Mouse (Mus musculus): ENCODE data around the gene Acat2.
A peak's percentile ranks its signal among the peaks of the same experiment; 100 is the strongest.
"Not testable (repeated sequence)": the region's sequence is repeated elsewhere in the genome, so short reads cannot be mapped to it uniquely, and the experiment has no call there.

The Acat2 gene

DNA sequence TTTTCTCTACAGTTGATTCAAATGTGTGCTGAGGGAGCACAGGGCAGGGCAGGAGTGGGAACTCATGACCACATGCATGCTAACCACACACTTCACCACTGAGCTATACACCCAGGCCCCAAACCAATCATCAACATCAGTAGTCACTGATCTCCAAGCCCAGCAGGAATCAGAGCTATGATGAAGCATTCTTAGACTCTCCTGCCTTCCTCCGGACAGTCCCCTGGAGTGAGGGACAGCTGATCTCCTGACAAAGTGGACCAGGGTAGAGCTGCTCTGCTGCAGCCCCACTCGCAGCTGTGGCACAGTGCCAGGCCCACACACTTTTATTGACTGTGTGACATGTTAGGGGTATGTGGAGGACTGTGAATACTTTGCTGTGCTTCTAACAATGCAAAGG lies 1.2 kb downstream of the Acat2 start:
- not testable (repeated sequence) for DNase-seq (ENCODE audit: low spot score in 2 of 2)

DNA sequence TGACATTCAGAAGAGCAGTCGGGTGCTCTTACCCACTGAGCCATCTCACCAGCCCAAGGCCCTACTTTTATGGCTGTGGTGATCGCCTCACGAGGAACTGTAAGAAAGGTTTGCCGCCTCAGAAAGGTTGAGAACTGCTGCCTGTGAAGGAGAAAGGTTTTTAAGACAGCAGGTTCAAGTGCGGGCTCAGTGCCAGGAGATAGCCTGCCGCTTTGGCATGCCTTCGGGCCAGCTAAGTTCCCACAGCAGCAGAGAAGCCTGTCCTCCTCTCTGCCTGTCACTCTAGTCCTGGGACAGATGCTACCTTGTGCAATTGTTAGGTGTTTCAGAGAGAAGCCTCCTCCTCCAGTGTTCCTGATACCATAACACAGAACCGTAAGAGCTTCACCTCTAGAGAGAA lies 3.9 kb downstream of the Acat2 start:
- no peak for DNase-seq (ENCODE audit: low spot score in 2 of 2)

DNA sequence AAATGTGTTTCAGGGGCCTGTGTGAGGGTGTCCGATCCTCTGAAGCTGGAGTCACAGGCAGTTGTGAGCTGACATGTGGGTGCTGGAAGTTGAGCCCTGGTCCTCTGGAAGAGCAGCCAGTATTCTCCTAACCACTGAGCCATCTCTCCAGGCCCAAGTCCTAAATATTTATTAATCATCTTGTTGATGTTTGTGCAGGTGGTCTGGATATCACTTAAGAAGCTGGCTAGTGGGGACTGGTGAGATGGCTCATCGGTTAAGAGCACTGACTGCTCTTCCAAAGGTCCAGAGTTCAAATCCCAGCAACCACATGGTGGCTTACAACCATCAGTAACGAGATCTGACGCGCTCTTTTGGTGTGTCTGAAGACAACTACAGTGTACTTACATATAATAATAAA lies 10.9 kb downstream of the Acat2 start:
- no peak for DNase-seq (ENCODE audit: low spot score in 2 of 2)

- no peak for DNase-seq (ENCODE audit: low spot score in 2 of 2)
Measured at GRCm38 (mm10) chr17:12942459-12943162, 17.9 kb downstream of the Acat2 start.

DNA sequence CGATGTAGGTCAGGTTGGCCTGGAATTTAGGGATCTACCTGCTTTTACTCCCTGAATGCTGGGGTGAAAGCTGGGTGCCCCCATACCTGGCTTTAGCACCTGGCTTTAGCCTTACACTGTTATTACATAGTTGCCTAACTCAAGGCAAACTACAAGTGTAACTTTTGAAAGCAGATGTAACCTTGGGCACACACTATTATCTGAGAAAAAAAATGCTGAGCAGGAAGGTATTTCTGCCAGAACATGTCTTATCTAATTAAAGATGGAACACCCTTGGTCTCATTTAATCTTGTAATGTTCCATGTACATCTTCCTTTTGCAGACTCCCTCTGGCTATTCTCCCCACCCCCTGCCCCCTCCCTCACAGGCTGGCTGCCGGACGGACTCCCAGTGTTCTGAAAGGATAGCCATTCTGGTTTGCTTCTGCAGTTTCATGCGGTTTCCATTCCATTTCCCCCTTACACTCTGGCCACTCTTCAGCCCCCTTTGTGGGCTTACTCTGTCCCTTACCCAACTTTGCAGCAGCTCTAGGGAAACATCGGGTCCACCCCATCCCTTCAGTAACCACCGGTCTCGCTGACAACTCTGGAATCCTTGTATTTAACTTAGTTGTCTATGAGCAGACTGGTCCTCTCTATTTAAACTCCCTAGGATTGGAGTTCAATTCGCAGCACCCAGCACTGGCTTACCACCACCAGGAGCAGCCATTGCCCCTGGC lies 18.8 kb downstream of the Acat2 start:
- DNase-seq (ENCODE audit: low spot score in 2 of 2), result no peak

DNA sequence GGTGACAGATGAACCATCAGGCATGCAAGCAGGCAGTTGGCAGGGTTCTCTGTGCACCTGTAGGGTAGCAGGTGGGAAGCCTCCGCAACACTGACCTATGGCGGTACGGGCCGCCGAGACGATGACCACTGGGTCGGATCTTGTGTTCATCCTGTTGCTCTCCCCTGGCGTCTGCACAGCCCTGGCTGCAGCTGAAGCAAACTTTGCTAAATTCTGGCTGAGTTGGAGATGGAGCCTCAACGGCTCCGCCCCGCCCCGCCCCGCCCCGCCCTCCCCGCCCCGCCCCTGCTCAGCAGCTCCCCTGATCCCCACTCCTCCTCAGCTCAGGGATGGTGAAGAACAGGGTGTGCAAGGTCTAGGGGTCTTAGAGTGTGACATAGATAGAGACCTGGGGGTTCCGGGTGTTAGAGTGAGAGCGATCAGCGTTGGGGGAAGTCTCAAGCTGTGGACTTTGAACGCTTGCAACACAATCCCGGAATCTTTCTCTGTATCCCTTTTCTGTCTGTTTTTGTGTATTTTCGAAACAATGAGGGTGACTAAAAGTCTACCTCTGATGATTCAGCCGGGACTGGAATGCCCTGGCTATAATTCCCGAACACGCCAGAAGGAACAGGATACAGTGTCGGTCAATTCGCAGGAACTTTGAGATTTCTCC lies 20.3 kb downstream of the Acat2 start, which contains the start of gene Acat3:
Gene Acat3 (minus strand): TSS at position 450 of the 655 bp plus-strand sequence.
- no peak for DNase-seq (ENCODE audit: low spot score in 2 of 2)

GRCm38 (mm10) chr17:12939377-12940148 lies 21.0 kb downstream of the Acat2 start:
- not testable (repeated sequence) for DNase-seq (ENCODE audit: low spot score in 2 of 2)

DNA sequence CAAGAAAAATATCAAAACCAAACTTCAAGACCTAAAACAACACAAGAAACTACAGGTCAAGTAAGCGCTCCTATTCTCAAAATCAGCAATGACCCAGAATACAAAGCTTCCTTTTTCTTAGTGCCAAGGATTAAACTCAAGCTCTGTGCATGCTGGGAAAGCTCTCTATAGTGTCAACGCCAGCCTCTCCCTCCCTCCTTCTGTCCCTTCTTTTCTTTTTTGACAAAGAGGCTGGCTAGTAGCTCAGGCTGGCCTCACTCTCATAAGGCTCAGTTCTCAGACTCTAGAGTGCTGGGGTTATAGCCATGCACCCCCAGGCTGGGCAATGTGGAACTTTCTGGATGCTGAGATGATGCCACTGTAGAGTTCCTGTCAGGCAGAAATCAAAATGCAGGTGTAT lies 22.5 kb downstream of the Acat2 start:
- DNase-seq (ENCODE audit: low spot score in 2 of 2), result no peak

GRCm38 (mm10) chr17:12937412-12937970 lies 23.1 kb downstream of the Acat2 start:
- no peak for DNase-seq (ENCODE audit: low spot score in 2 of 2)

DNA sequence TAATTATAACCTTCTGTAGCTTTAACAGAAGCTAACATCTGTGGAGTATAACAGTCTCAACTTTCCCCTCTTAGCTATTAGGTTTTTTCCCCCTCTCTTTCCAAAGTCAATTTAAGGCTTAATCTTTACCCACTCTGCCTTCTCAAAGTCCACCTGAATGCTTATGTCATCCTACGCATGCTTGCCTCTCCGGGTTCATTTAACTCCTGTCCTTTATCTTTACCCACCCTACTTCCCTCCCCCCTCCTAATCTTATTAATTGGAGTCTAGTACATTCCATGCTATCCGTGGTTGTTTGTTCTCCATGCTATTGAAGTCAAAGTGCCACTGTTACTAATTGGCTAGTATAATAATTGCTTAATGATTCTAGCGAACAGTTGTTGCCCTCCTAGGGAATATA lies 24.8 kb downstream of the Acat2 start:
- no peak for DNase-seq (ENCODE audit: low spot score in 2 of 2)

DNA sequence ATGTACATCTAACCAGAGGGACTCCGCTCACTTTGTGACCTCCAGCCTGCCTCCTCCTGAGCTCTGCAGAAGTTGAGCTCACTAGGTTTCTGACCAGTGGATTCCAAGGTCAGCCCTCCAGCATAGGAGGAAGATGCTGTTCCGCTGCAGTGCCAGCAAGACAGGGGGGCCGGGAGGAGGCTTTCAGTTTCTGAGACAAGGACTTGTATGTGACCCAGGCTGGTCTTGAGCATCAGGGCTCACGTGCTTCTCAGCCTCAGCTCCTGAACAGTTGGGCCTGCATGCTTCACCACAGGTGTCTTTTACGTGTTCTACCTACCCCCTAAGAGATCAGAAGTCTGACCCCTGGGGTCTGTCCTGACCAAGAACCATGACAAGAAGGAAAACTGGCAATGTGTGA lies 29.0 kb downstream of the Acat2 start:
- not testable (repeated sequence) for DNase-seq (ENCODE audit: low spot score in 2 of 2)

GRCm38 (mm10) chr17:12925703-12926180 lies 34.8 kb downstream of the Acat2 start:
- DNase-seq (ENCODE audit: low spot score in 2 of 2), result no peak

DNA sequence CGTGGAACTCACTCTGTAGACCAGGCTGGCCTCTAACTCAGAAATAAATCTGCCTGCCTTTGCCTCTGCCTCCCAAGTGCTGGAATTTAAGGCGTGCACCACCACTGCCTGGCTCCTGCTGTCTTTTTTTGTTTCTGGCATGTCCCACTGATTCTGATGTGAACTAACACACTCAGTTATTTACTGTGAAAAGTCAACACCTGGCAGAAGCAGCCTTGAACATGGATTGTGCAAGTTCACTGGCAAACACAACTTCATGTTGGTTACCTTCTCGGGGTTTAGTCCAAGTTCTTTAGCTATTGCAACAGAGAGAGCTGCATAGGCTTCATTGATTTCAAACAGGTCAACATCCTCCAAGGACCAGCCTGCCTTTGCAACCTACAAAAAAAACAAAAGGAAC lies 35.5 kb downstream of the Acat2 start:
- no peak for DNase-seq (ENCODE audit: low spot score in 2 of 2)

GRCm38 (mm10) chr17:12921073-12921472 lies 39.5 kb downstream of the Acat2 start:
- no peak for DNase-seq (ENCODE audit: low spot score in 2 of 2)

DNA sequence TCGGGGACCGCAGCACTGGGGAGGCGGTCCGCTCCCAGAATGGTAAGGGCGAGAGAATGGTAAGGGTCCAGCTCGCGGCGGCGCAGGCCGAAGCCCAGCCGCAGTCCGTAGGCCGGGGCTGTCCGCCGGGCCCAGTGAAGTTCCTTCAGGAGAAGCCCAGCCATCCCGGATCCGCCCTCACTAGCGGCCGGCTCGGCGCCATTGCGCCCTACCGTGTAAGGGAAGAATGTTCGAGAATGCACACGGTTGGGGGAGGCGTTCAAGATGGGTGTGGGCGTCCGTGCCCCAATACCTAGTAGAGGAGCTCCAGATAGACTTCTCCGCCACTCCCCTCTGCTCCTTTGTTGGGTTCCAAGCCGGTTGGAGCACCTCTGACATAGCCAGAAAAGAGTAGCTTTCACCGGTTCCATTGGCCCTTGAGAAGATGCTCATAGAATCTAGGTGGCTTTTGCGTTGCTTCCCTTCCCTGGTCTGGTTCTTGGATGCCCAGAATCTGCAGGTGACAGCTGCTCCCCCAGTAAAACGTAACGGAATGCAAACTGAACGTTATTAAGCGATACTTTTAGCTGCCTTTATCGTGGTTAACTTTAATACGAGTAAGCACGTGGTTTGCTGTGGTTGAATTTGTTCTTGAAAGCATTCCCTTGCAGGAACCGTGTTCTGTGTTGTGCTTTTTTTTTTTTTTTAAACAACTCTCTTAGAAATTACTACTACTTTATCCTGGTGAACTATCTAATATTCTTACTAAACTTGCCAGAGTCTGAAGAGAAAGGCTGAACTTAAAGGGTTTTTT lies 43.8 kb downstream of the Acat2 start:
- peak; percentile 27 to 38 for DNase-seq (ENCODE audit: low spot score in 2 of 2)

DNA sequence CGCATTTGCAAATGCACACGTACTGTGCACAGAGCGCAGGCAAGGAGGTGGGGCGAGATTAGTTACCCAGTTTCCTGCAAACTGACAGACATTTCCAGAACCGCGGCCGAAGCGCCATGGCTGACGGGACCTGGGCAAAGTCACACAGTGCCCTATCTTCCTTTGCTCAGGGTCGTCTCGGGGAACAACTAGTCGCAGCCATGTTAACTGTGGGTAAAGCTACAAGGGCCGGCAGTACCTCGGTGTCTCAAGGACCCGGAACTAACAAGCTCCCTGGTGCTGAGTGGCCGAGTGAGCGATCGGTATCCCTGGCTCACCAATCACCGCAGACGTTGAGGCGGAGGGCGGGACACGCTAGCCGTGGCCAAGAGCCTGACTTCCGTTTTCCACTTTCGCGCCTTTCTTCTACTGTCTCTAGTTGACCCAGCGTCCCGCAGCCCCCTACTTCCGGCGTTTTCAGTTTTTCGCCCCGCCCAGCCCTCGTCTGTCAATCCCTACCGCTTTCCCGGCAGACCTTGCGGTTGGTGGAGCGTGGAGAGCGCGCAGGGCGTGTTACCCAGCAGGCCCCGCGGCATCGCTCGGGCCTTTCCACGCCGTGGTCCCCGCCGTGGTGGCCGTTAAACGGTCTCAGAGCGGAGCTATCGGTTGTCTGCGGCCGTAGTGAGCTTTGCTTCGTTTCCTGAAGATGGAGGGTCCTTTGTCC lies 44.5 kb downstream of the Acat2 start, which contains the start of gene Mrpl18:
Gene Mrpl18 (minus strand): TSS at position 465 of the 703 bp plus-strand sequence.
- DNase-seq (ENCODE audit: low spot score in 2 of 2), result peak; percentile 94

DNA sequence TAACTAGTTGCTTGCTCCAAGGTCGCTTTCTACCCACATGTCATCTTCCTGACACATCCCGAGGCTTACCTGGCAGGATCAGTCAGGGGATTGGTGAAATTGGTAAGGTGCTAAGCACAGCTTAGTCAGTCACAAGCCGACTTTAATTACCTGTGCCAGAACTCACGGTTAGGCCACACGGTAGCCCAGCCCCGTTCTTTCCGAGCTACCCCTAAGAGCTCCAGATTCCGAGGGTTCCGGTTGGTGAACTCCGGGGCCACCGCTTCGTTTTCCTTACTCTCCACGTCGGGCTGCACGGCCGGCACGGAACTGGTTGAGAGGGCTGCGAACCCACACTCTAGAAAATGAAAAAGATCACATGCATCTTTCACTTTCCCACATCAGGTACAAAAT lies 45.1 kb downstream of the Acat2 start, which contains the start of gene Tcp1:
Gene Tcp1 (plus strand): TSS at position 214 of the 393 bp plus-strand sequence.
- no peak for DNase-seq (ENCODE audit: low spot score in 2 of 2)

- no peak for DNase-seq (ENCODE audit: low spot score in 2 of 2)
Measured at GRCm38 (mm10) chr17:12910391-12910790, 50.2 kb downstream of the Acat2 start.

- no peak for DNase-seq (ENCODE audit: low spot score in 2 of 2)
Measured at GRCm38 (mm10) chr17:12909361-12910280, 50.9 kb downstream of the Acat2 start, which contains the start of gene Pnldc1. Gene Pnldc1 (minus strand): TSS chr17:12910230.

All from spleen, postnatal 14 days (tissue).